Mouse (Mus musculus) layer of hippocampus, postnatal 36 days (tissue): Measurements from ENCODE around the gene Nmnat2. TPM values are rescaled to one million over a fixed set of nuclear protein-coding genes. Genes with fewer than 3 reads are reported as not detected.

ENCODE experiments used
- DNase-seq, 2 experiments: peaks; one replicate each; pipeline ENCODE4 v3.0.0; 2022
- total RNA-seq, 2 experiments: library from RNA; stranded (reverse); gene quantifications; 2 replicates each; pipeline ENCODE4 v1.2.3; 2021

Gene Nmnat2
- total RNA-seq, 2 experiments from 2014 or later = 131 to 133 TPM

DNA sequence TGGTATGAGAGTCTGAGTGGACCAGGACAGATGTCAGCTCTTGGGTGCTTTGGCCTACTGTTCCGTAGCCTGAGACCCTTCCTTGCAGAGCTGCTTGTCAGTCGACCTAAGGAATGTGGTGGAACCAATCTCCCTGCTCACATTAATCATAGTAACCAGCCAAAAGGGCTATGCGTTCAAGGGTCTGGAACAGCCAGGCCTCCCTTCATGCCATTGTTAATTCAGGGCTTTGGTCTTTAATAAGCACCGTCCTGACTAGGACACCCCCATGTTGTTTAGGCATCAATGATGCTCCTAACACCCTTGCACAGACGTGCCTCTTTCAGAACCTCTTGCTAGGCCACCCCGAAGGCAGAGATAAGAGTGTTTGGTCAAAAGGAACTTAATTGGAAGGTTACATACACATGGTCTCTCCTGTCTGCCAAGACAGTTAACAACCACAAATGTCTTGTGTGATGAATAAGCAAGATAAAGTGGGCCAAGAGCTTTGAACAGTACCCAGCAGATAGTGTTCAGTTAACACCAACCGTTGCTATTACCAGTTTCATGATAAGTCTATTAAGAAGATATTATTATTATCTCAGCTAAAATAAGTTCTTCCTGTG, 66.3 kb downstream of the Nmnat2 start:
- DNase-seq = no peak

DNA sequence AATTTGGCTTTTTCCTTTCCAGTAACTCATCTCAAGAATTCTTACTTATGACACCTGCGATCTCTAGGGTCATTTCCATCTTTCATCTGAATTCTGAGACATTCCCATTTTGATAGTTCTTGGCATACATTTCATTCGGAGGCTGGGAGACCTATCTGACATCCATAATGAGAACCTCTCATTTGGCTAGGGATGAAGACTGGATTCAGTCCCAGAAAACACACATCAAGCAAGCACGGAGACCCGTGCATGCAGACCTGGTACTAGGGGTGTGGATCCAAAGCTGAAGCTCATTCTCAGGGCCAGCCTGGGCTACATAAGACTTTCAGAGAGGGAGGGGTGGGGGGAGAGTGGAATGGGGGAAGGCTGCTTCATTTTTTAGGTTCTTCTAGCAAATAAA, 68.2 kb downstream of the Nmnat2 start:
- DNase-seq = no peak

DNA sequence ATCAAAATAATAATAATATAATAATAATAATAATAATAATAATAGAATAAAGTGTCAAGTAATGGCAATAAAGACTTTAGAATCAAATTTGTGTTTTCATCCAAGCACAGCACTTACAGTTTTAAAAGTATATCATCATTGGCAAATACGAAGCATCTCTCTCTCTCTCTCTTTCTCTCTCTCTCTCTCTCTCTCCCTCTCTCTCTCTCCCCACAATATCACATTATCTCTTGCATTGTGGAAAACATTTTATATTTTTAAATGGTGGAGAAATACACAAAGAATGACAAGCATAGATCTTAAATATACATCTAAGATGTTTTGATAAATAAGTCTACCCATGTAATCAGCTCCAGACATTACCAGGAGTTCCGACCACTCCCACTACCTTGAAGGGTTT, 69.1 kb downstream of the Nmnat2 start:
- no peak for DNase-seq

DNA sequence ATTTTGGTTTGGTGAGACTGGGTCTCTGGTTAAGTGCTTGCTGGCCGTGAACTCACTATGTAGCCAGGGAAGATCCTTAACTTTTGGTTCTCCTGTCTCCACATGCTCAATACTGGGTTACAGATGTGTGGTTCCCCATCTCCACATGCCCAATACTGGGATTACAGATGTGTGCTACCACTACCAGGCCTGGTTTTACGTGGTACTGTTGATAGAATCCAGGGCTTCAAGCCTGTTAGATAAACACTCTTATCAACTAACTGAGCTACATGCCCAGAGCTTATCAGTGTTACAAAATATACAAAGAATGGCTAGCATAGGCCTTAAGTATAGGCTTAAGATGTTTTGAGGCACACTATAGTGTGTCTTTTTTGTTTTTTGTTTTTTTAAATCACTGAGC, 69.7 kb downstream of the Nmnat2 start:
- no peak for DNase-seq

DNA sequence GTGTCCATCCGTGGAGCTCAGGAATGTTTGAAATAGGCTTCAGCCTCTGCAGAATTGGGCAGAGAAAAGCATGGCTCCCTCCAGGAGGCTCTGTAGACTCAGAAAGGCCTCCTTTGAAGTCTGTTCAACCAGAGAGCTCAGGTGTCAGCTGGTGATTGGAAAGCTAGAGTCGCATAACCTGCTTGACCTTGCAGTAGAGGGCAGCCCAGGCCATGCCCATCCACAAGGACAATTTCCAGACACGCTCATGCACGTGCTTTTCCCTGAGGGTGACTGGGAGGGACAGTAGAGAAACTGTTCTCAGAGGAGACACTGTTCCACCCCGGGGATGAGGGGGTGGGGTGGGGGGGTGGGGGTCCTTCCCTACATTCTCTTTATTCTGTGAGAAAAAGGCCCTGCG, 76.6 kb downstream of the Nmnat2 start:
- no peak for DNase-seq

DNA sequence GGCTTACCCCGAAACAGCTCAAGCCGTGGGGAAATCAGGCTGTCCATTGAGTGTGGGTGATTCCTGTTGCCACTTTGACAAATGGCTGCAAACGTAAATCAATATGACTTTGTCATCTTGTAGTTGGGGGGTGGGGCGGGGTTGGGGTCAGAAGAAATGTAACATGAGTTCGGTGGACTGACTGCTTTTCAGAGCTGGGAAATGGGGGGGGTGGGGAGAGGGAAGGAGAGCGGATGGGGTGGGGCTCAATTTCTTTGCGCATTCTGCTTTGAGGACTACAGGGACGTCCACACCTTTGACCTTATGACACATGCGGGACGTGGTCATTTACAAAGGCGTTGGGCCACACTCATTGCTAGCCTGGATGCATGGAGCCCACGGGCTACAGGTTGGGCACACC, 77.2 kb downstream of the Nmnat2 start:
- no peak for DNase-seq

DNA sequence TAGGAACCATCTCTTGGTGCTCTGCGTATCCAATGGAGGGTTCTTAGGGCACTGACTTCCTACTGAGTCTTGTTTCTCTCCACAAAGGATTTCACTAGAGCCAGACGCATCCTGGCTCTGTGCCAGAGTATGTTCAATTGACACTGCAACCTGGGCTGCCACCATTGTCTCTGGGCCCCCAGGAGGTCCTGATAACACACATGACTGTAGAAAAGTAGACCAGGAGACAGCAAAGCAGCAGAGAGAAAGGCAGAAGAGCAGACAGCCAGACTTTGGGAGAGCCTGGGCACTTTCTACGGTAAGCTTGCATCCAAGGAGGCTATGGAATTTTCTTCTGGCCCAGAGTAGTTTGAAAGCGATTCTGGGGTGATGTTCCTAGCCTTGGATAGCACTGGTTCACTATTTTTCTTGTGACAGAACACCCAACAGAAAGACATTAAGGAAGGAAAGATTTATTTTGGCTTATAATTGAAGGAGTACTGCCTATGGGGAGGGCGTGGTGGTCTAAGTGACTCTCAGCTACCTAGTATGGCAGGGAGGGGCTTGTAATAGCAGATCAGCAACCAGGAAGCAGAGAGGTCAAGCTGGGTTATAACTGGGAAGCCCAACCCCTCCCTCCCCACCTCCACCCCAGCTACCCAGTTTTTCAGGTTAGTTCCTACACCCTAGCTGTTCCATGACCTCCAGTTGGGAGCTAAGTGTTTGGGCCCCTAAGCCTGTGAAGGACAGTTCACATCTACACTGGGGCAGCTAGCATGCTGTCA, 78.5 kb downstream of the Nmnat2 start:
- DNase-seq = no peak

DNA sequence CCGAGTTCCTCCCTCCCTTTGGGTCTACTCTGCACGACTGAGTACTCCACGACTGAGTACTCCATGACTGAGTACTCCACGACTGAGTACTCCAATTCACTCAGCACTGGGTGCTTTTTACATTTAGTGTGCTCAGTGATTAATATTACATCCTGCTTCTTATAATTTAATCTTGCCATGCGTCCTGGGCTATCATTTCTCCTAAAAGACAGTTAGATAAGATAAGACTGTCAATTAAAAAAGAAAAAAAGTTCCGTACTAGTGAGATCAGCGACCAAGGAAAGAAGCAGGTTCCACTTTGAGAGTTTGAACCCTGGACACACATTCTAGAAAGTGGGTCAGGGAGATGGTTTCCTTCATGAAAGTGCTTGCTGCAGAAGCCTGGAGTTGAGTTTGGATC, 79.3 kb downstream of the Nmnat2 start:
- DNase-seq = no peak

DNA sequence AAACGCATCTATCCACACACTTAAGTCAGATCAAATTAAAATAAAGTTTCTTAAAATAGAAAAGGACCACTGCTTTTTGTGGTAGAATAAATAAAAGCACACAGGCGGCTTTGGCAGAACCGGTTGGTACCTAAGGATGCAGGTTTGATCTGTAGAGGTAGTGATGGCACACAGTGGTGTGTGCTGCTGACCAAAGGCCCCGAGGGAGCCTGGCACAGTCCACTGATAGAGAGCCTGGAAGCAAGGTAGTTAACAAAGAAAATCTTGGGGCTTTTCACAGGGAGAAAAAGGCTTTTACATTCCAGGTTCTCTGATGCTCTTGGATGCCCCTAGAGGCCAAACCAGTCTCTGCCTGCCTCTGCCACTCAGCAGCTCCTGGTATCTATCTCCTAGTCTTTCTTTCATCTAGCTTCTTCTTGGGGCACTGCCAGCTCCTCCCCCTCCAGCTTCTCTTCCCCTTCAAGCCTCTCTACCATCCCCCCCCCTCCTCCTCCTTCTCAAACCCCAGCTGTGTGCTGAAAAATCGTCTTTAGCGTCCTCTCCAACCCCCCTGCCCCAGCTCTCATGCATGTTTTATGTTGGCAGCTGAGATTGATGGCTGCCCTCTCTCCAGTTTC, 80.6 kb downstream of the Nmnat2 start:
- peak; percentile 66 to 73 for DNase-seq

DNA sequence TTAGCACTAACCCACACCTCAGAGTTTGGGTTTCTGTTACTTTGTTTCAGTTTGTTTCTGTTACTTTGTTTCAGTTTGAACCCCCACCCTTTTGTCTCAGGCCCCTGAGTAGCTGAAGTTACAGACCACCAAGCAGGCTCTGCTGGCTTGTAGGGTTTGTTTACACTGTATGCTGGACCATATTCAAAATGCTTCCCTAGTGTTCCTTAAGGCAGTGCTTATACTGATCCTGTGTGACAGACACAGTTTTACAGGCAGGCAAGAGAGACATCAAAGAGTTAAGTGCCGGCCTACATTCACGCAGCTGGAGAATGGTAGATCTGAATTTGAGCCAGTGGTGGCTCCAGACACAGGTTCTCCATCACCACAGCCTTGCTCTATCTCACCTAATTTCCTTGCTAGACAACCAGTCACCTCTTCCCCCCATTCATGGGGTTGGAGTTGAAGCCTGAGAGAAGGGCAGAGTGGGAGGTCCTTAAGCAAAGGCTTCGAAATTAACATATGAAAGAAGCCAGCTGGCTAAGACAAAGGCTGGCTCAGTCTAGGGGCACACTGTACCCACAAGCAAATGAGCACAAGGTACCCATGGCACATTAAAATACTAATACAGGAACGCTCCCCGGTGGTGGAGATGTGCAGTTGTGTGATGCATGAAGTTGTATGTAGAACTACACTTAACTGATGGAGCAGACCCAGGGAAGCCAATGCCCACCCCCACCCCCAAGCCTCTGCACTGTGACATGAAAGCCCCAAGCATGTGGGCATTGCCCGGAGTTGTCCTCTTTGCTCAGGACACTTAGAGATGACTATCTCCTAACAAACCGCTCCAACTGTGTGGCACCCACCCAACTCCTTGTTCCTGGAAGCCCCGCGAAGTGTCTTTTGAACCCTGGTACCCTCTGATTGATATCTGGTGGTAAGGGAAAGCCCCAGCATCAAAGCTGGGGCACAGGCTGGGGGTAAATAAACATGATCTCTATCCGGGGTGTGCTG, 82.9 kb downstream of the Nmnat2 start:
- peak; percentile 33 to 37 for DNase-seq

DNA sequence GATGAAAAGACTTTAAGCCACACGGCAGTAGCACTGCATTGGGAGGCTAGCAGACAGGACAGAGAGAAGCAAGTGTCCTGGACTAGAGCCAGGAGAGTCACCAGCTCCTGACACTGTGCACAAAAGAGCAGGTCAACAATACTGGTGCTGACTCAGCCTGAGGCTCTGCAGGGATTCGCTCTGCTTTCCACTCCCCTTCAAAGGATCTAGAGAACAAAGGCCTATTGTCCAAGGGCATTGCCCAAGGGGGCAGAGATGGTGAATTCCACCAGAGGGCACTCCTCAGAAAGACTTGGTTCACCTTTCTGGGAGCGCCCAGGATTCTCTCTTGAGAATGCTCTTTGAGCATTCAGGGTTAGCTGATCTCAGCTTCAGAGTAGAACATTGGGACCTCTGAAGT, 85.3 kb downstream of the Nmnat2 start:
- peak in 1 of 2 experiments; percentile 22 for DNase-seq

DNA sequence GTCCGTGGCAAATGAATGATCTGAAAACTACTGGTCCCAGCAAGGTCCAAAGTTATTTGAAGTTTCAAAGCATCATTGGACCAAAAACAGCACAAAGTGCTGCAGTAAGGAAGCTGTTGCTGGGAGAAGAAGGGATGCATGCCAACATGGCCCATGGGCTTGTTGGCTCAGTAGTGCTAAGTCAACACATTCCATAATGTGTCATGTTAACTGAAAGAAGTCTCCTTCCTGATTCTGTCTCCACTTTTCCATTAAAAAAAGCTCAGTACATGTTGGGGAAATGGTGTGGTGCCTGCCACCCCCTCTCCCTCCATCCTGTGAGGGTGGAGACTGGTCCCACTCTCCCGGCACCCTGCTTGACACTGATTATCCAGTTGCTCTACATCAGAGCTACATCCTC, 86.3 kb downstream of the Nmnat2 start:
- no peak for DNase-seq

DNA sequence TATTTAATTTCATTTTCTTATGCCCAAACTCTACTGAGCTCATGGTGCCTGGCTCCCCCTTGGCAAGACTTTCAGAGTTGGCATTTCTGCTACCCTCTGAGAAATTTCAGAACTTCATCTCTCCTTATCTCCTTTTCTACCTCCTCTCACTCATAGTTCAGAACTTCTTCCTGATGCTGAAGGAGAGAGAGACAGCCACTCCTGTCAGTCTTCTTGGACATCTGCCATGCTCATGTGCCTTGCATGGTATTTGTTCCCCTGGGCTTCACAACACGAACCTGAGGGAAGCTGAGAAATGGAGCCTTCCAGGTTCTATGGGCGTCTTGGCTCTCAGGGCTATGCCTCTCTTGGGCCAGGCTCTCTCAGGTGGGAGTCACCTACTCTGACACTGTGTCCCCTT, 87.5 kb downstream of the Nmnat2 start:
- DNase-seq = no peak

DNA sequence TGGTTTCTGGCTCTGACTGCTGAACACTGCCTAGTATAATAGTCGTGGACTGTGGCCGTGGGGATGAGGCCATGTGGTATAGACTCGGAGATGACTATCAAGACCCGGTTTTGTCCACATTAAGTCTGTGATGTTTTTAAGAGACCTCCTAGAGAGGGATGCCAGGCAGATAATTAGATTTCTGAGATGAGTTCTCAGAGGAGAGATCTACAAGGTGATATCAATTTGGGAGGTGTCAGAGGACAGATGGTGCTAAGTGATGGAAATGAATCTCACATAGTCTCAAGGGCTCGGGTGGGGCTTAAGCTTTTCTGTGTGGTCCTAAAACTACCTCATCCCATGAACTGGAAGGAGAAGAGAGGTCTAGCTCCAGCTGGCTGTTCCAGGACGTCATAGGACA, 88.5 kb downstream of the Nmnat2 start:
- DNase-seq = no peak

DNA sequence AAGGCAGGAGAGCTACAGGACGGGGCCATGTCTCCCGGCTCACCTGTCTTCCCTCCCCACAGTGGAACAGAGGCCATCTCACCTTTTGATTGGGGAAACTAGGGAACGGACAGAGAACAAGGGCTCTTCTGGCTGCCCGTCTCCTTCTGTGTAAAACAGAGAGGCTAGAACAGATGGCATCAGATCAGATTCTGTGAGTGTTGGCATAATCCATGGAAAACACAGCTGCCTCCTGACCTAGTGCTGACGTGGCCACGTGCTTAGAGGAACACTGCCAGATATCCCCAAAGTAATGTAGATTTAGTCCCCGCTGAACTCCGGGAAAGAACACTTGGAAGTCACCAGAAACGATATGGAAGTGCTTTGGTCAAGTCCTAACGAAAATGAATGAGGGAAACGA, 90.6 kb downstream of the Nmnat2 start:
- no peak for DNase-seq

DNA sequence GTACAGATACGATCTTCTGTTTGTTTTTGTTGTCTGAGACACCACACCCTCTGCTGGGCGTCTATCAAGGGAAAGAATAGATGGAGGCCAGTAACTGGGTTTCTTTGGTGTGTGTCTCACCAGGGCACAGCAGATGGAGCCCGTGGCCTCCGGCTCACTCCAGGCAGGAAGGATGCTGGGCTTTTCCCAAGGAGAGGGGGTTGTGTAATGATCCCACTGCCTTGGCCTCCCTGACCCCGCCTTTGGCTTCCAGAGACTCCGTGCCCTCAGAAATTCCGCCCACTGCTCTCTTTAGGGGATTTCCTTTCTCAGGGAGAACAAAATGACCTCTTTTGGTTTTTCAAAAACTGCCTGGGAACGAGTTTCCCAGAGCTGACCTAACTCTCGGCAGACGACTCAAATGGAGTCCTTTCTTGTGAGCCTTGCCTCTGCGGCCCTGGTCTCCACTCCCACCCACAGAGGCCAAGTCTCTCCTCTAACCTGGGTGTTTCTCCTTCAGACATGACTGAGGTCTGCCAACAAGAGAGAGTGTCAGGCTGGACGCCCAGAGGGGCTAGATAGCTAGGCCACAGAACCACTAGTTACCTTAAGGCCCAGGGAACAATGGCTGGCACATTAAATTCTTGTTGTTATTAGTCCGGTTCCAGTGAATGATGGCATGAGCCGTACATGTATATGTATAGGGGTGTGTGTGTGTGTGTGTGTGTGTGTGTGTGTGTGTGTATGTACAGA, 93.5 kb downstream of the Nmnat2 start:
- DNase-seq = no peak

DNA sequence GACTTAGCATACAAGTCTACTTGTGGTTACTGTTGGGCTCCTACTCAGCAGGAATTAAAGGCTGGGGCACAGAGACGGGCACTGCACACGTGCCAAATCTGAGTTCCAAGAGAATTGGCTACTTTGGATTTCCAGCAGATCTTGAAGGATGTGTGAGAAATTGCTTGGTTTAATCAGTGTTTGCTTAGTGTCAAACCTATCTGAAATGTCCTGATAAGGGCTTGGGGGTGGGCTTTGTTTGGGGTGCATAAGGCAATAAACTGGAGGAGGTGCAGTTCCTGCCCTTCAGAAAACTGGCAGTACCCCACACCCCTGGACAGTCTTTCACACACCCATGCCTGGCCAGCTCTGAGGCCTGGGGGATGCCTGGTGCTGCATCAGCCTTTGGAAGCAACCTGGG, 94.7 kb downstream of the Nmnat2 start:
- DNase-seq = no peak

DNA sequence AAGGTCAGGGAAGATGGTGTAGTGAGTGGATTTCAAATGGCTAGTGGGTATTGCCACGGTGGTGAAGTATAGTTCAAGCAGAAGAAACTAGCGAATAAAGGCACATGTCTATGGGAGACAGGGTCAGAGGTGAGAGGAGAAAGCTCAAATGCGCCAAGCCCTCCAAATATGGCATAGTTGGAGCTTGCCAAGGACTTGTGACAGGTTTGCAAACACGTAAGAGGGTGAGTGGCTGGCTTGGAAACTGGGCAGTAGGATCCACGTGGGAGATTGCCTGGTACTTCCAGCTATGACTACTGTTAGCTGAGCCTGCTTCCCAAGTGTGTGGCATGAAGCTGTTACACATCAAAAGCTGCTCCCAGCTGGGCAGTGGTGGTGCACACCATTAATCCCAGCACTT, 96.7 kb downstream of the Nmnat2 start:
- no peak for DNase-seq

DNA sequence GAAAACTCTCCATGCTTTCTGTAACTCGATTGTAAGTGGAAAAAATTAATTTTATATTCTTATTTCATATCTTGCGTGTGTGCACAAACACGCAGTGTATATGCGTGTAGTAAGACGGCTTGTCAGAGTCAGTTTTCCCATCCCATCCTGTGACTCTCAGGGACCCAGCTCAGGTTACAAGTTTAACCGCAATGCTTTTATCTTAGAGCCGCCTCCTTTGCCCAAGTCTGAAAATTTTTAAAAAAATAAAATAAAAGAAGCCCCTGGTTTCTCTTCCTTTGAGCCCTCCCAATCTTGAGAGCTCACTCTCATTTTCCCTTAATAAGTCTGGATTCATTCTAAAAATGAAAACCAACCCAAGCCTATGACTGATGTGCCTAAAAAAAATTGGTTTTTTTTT, 98.8 kb downstream of the Nmnat2 start:
- DNase-seq = no peak

DNA sequence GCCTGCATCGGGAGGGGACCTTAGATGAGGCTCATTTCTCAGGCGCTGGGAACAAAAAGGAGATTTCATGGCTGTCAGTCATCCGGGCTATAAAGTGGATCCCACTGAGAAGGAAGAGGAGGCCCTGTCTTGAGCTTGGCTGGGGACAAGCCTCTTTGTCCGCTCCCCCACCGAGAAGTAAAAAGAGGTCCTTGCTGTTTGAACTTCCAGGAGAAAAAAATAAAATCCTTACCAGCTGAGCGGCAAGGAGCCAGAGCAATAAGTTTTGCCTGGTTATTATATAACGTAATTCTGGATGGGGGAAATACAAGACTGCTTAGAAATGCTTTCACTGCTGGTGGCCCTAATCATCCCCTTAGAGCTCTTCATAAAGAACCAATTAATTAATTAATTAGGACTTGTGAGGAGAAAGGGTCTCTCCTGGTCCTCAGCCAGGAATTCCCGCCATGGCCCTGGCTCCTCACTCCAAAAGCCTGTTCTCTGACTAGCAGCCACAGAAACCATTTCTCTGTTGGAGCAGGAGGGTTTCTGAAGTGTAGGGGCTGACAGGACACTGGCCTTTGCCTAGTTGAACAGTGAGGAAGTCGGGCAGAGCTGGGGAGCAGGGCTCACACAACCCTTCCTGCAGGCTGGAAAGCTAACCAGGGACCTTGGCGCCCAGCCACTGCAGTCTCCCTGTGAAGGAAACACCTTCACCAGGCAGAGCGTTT, 99.5 kb downstream of the Nmnat2 start:
- no peak for DNase-seq

DNA sequence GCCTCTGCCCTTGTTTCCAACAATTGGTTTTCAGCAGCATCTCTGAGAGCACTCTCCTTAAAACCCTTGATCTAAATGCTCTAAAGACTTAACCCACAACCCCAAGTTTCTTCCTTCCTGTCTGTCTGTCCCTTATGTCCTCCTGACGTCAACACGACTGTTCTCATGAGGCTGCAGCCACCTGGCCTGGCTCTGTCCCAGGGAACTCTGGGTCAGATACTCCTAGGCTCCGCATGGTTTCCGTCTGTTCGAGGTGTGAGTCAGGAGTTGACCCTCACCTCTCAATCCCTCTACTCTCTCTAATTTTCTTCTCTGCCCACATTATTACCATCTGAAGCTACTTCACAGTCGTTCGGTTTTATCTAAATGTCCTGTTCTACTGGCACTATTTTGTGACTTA, 103.5 kb downstream of the Nmnat2 start:
- no peak for DNase-seq
